Mouse (Mus musculus): ENCODE data around the gene Fgf8. TPM values are rescaled to one million over a fixed set of nuclear protein-coding genes. Genes with fewer than 3 reads are reported as not detected.

Fgf8 gene
- polyA plus RNA-seq, 1 experiment from 2014 or later = not detected

- ATAC-seq (no peak), DNase-seq (ENCODE audit: low spot score) (no peak)
- Histone ChIP-seq H3K36me3 (ENCODE audit: insufficient read depth, low read length) (no peaks in the 10 kb centered on the region), H3K9me3 (ENCODE audit: low read length) (no peaks in the 10 kb centered on the region), H3K4me3 (ENCODE audit: low read depth, low read length) (no peak overlapping the region), H3K9ac (replicated peaks; ENCODE audit: low read depth) (no peak overlapping the region), H3K27me3 (replicated peaks; ENCODE audit: insufficient read depth, low read length) (peaks cover 41% of the 10 kb centered on the region), H3K4me2 (replicated peaks; ENCODE audit: low read depth, low read length) (no peak overlapping the region), H3K27ac (ENCODE audit: low read length) (no peak overlapping the region), H3K4me1 (ENCODE audit: insufficient read depth, low read depth, low read length) (0 out of 2 replicates have a peak, but pooled peaks cover 5% of the 10 kb centered on the region)
- 72% methylated on average over 5 of the region's 5 CpGs for whole genome bisulfite sequencing
- TF ChIP-seq CTCF (IDR thresholded peaks at IDR 0.05) = no peak
Observed at GRCm38 (mm10) chr19:45734191-45734590, 8.5 kb downstream of the Fgf8 start.

- H3K27me3 ChIP-seq (replicated peaks; ENCODE audit: insufficient read depth, low read length) = peaks cover 35% of the 10 kb centered on the region
- no peaks in the 10 kb centered on the region for H3K36me3 ChIP-seq (ENCODE audit: insufficient read depth, low read length)
- DNase-seq (ENCODE audit: low spot score) = no peak
- no peak overlapping the region for H3K4me2 ChIP-seq (replicated peaks; ENCODE audit: low read depth, low read length)
- H3K9me3 ChIP-seq (ENCODE audit: low read length) = no peaks in the 10 kb centered on the region
- no peak for ATAC-seq
- H3K9ac ChIP-seq (replicated peaks; ENCODE audit: low read depth) = no peak overlapping the region
- WGBS = 26% methylated on average over 10 of the region's 10 CpGs
- H3K4me3 ChIP-seq (ENCODE audit: low read depth, low read length) = no peak overlapping the region
- TF ChIP-seq EP300 (IDR thresholded peaks at IDR 0.05) (no peak), CTCF (IDR thresholded peaks at IDR 0.05) (no peak)
- H3K4me1 ChIP-seq (ENCODE audit: insufficient read depth, low read depth, low read length) = 0 out of 2 replicates have a peak, but pooled peaks cover 5% of the 10 kb centered on the region
- no peak overlapping the region for H3K27ac ChIP-seq (ENCODE audit: low read length)
Observed at GRCm38 (mm10) chr19:45733564-45733963, 9.2 kb downstream of the Fgf8 start.

- H3K4me3 ChIP-seq (ENCODE audit: low read depth, low read length) = no peak overlapping the region
- H3K4me1 ChIP-seq (ENCODE audit: insufficient read depth, low read depth, low read length) = no peaks in the 10 kb centered on the region
- DNase-seq (ENCODE audit: low spot score) (no peak), ATAC-seq (no peak)
- H3K4me2 ChIP-seq (replicated peaks; ENCODE audit: low read depth, low read length) = no peak overlapping the region
- no peaks in the 10 kb centered on the region for H3K9me3 ChIP-seq (ENCODE audit: low read length)
- no peak for TF ChIP-seq EP300 (IDR thresholded peaks at IDR 0.05)
- TF ChIP-seq CTCF (IDR thresholded peaks at IDR 0.05) = no peak
- H3K27me3 ChIP-seq (replicated peaks; ENCODE audit: insufficient read depth, low read length) = peaks cover 19% of the 10 kb centered on the region; the same call in 1 of the 2 replicates
- no peaks in the 10 kb centered on the region for H3K36me3 ChIP-seq (ENCODE audit: insufficient read depth, low read length)
- 80% methylated on average over 7 of the region's 7 CpGs for WGBS
- H3K27ac ChIP-seq (ENCODE audit: low read length) = no peak overlapping the region
- no peak overlapping the region for H3K9ac ChIP-seq (replicated peaks; ENCODE audit: low read depth)
Observed at GRCm38 (mm10) chr19:45731658-45732057, 11.1 kb downstream of the Fgf8 start.

- no peak overlapping the region for H3K9ac ChIP-seq (replicated peaks; ENCODE audit: low read depth)
- H3K27me3 ChIP-seq (replicated peaks; ENCODE audit: insufficient read depth, low read length) = 0 out of 2 replicates have a peak, but pooled peaks cover 10% of the 10 kb centered on the region
- no peak overlapping the region for H3K27ac ChIP-seq (ENCODE audit: low read length)
- 67% methylated on average over 8 of the region's 8 CpGs for WGBS
- no peaks in the 10 kb centered on the region for H3K36me3 ChIP-seq (ENCODE audit: insufficient read depth, low read length)
- H3K4me3 ChIP-seq (ENCODE audit: low read depth, low read length) = no peak overlapping the region
- no peak for DNase-seq (ENCODE audit: low spot score)
- no peak for ATAC-seq
- H3K4me1 ChIP-seq (ENCODE audit: insufficient read depth, low read depth, low read length) = no peaks in the 10 kb centered on the region
- TF ChIP-seq EP300 (IDR thresholded peaks at IDR 0.05) = no peak
- TF ChIP-seq CTCF (IDR thresholded peaks at IDR 0.05) = no peak
- no peak overlapping the region for H3K4me2 ChIP-seq (replicated peaks; ENCODE audit: low read depth, low read length)
- H3K9me3 ChIP-seq (ENCODE audit: low read length) = no peaks in the 10 kb centered on the region
Observed at GRCm38 (mm10) chr19:45730042-45730441, 12.7 kb downstream of the Fgf8 start.

- no peak for ATAC-seq
- no peak for DNase-seq (ENCODE audit: low spot score)
- TF ChIP-seq EP300 (IDR thresholded peaks at IDR 0.05) = no peak
- no peak for TF ChIP-seq CTCF (IDR thresholded peaks at IDR 0.05)
Observed at GRCm38 (mm10) chr19:45727231-45727630, 15.5 kb downstream of the Fgf8 start.

GRCm38 (mm10) chr19:45725677-45726277 is 16.9 kb downstream of the Fgf8 start:
- TF ChIP-seq EP300 (IDR thresholded peaks at IDR 0.05) = no peak
- DNase-seq (ENCODE audit: low spot score) = no peak
- 28% methylated on average over 14 of the region's 14 CpGs for WGBS

More at GRCm38 (mm10) chr19:45727231-45727630, 15.5 kb downstream of the Fgf8 start:
- Histone ChIP-seq H3K36me3 (ENCODE audit: insufficient read depth, low read length) (no peaks in the 10 kb centered on the region), H3K27me3 (replicated peaks; ENCODE audit: insufficient read depth, low read length) (no peaks in the 10 kb centered on the region), H3K9ac (replicated peaks; ENCODE audit: low read depth) (no peak overlapping the region), H3K4me2 (replicated peaks; ENCODE audit: low read depth, low read length) (no peak overlapping the region), H3K4me1 (ENCODE audit: insufficient read depth, low read depth, low read length) (no peaks in the 10 kb centered on the region), H3K9me3 (ENCODE audit: low read length) (no peaks in the 10 kb centered on the region), H3K4me3 (ENCODE audit: low read depth, low read length) (no peak overlapping the region), H3K27ac (ENCODE audit: low read length) (no peak overlapping the region)
- WGBS = 67% methylated on average over 10 of the region's 10 CpGs

More at GRCm38 (mm10) chr19:45725677-45726277, 16.9 kb downstream of the Fgf8 start:
- Histone ChIP-seq H3K9me3 (ENCODE audit: low read length) (no peaks in the 10 kb centered on the region), H3K9ac (replicated peaks; ENCODE audit: low read depth) (no peak overlapping the region), H3K4me3 (ENCODE audit: low read depth, low read length) (no peak overlapping the region), H3K36me3 (ENCODE audit: insufficient read depth, low read length) (no peaks in the 10 kb centered on the region), H3K4me1 (ENCODE audit: insufficient read depth, low read depth, low read length) (no peaks in the 10 kb centered on the region), H3K4me2 (replicated peaks; ENCODE audit: low read depth, low read length) (no peak overlapping the region), H3K27me3 (replicated peaks; ENCODE audit: insufficient read depth, low read length) (no peaks in the 10 kb centered on the region), H3K27ac (ENCODE audit: low read length) (no peak overlapping the region)
- ATAC-seq = no peak
